Mouse (Mus musculus): ENCODE data around the gene Pak6. TPM values are rescaled to one million over a fixed set of nuclear protein-coding genes. Genes with fewer than 3 reads are reported as not detected.

Pak6 gene
- polyA plus RNA-seq, 1 experiment from 2014 or later = 1.6 TPM

Other genes starting within 250 kb of the Pak6 start
- gene Srp14, start 183.6 kb upstream of the Pak6 start, polyA plus RNA-seq (2016; fragmentation: Nextera tagmentation; extraction: Ambion mirVana) = 238 and 240 TPM in 2 replicates
- gene Bmf, start 113.6 kb upstream of the Pak6 start, polyA plus RNA-seq (2016; fragmentation: Nextera tagmentation; extraction: Ambion mirVana) = 3.8 and 4.5 TPM in 2 replicates
- gene Bub1b, start 65.1 kb upstream of the Pak6 start, polyA plus RNA-seq (2016; fragmentation: Nextera tagmentation; extraction: Ambion mirVana) = 168 and 179 TPM in 2 replicates
- not detected in 2 replicates for gene Ankrd63, start 40.7 kb downstream of the Pak6 start, polyA plus RNA-seq (2016; fragmentation: Nextera tagmentation; extraction: Ambion mirVana)
- gene Plcb2, start 65.1 kb downstream of the Pak6 start, polyA plus RNA-seq (2016; fragmentation: Nextera tagmentation; extraction: Ambion mirVana) = 0.38 and 0.46 TPM in 2 replicates
- gene Inafm2, start 82.5 kb downstream of the Pak6 start, polyA plus RNA-seq (2016; fragmentation: Nextera tagmentation; extraction: Ambion mirVana) = 19.8 and 21.7 TPM in 2 replicates
- 0.53 and 0.64 TPM in 2 replicates for gene Ccdc9b, start 99.4 kb downstream of the Pak6 start, polyA plus RNA-seq (2016; fragmentation: Nextera tagmentation; extraction: Ambion mirVana)
- not detected in 2 replicates for gene Phgr1, start 109.5 kb downstream of the Pak6 start, polyA plus RNA-seq (2016; fragmentation: Nextera tagmentation; extraction: Ambion mirVana)
- 1.0 and 1.2 TPM in 2 replicates for gene Disp2, start 116.4 kb downstream of the Pak6 start, polyA plus RNA-seq (2016; fragmentation: Nextera tagmentation; extraction: Ambion mirVana)
- gene Knstrn, start 150.7 kb downstream of the Pak6 start, polyA plus RNA-seq (2016; fragmentation: Nextera tagmentation; extraction: Ambion mirVana) = 173 and 180 TPM in 2 replicates
- 66.2 and 67.7 TPM in 2 replicates for gene Ivd, start 198.7 kb downstream of the Pak6 start, polyA plus RNA-seq (2016; fragmentation: Nextera tagmentation; extraction: Ambion mirVana)
- 3.6 and 4.1 TPM in 2 replicates for gene Bahd1, start 237.1 kb downstream of the Pak6 start, polyA plus RNA-seq (2016; fragmentation: Nextera tagmentation; extraction: Ambion mirVana)

All from forebrain, embryonic 10.5 days (tissue).